ENCODE assay signal across 22 mouse cellular contexts in the genomic region with DNA sequence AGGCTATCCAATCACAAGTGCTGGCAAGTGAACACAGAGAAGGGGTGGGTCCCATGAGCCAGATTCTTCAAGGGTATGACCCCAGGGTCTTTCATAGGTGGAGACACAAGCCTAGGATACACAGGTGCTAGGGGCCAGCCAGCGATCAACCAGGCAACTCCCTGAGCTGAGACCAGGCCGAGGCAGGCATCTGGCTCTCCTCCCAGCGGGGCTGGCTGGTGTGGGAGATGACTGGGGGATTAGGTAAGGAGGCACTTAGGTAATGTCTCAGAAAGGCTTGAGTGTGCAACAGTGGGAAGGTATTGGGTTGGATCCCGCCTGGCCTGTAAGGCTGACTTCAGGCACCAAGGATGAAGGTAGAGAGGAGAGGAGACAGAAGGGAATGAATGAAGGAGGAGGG. TPM values are rescaled to one million over a fixed set of nuclear protein-coding genes. Genes with fewer than 3 reads are reported as not detected.
"Had no signal": no experiment of that assay in that cellular context is flagged by ENCODE, and none has a peak within 500 bp of the region (broad histone marks: within the 10 kb centered on the region; RNA-seq: fewer than 3 reads in every experiment).

No protein-coding gene starts in this region.

- H3K4me3 ChIP-seq: layer of hippocampus, adult 2 months; limb, embryonic 10.5 days; liver, embryonic 15.5 days; megakaryocyte, embryonic 14.5 days; midbrain, embryonic 15.5 days; neural tube, embryonic 12.5 days had no signal

- H3K27me3 ChIP-seq: liver, embryonic 15.5 days; neural tube, embryonic 12.5 days had no signal

- H3K9me3 ChIP-seq: limb, embryonic 10.5 days; liver, embryonic 15.5 days; megakaryocyte, embryonic 14.5 days; midbrain, embryonic 15.5 days; neural tube, embryonic 12.5 days had no signal

- ATAC-seq: lung, postnatal 0 days; midbrain, embryonic 15.5 days had no signal

- DNase-seq: kidney, adult 8-10 months; kidney, postnatal 4 days; lung, adult 2 months; spleen, adult 18-20 months; thymus, postnatal 36 days had no signal

- H3K36me3 ChIP-seq: limb, embryonic 10.5 days; liver, embryonic 15.5 days; midbrain, embryonic 15.5 days; neural tube, embryonic 12.5 days had no signal

- H3K9ac ChIP-seq: liver, embryonic 15.5 days; midbrain, embryonic 15.5 days; neural tube, embryonic 12.5 days had no signal

- H3K4me1 ChIP-seq: liver, embryonic 15.5 days; megakaryocyte, embryonic 14.5 days had no signal

- H3K4me2 ChIP-seq: liver, embryonic 11.5 days; liver, embryonic 15.5 days; midbrain, embryonic 11.5 days; midbrain, embryonic 15.5 days; neural tube, embryonic 12.5 days had no signal

- H3K27ac ChIP-seq: kidney, postnatal 0 days; limb, embryonic 10.5 days; liver, embryonic 15.5 days; macrophage; midbrain, embryonic 15.5 days; neural tube, embryonic 12.5 days had no signal

RNA-seq across cellular contexts. Expression of a gene that starts 28.4 kb away (rescaled TPM):
- total RNA-seq: monocyte, adult 5-6 weeks; neutrophil, adult 5-6 weeks had no signal

RNA-seq across cellular contexts. Expression of a gene that starts 40.3 kb away (rescaled TPM):
- total RNA-seq: layer of hippocampus, adult 2 months; layer of hippocampus, postnatal 10 days; left cerebral cortex, postnatal 10 days; monocyte, adult 5-6 weeks; neutrophil, adult 5-6 weeks had no signal
- polyA plus RNA-seq: kidney, postnatal 0 days; limb, embryonic 10.5 days; liver, embryonic 11.5 days; liver, embryonic 15.5 days; lung, adult 2 months; lung, postnatal 0 days; midbrain, embryonic 11.5 days; neural tube, embryonic 12.5 days; stomach, embryonic 14.5 days; thymus, postnatal 0 days had no signal

RNA-seq across cellular contexts. Expression of a gene that starts 44.6 kb away (rescaled TPM):
- total RNA-seq: layer of hippocampus, postnatal 10 days; left cerebral cortex, postnatal 10 days; monocyte, adult 5-6 weeks; neutrophil, adult 5-6 weeks had no signal
- polyA plus RNA-seq: kidney, postnatal 0 days; liver, embryonic 11.5 days; liver, embryonic 15.5 days; macrophage; stomach, embryonic 14.5 days had no signal
